Mouse (Mus musculus) embryonic facial prominence, embryonic 14.5 days (tissue): ENCODE data around the gene Smim7. TPM values are rescaled to one million over a fixed set of nuclear protein-coding genes. Genes with fewer than 3 reads are reported as not detected.
A peak's percentile ranks its signal among the peaks of the same experiment; 100 is the strongest.

ENCODE experiments used
- ATAC-seq: fragments of 200-750 bp; cut with Nextera tagmentation; 2 replicates; pipeline ENCODE4 v1.8.0; 2017; ENCODE audit warnings: low read depth, moderate number of reproducible peaks, moderate TSS enrichment
- DNase-seq: peaks from one replicate; pipeline ENCODE4 v3.0.0-alpha.2; 2015; ENCODE audit warnings: low spot score
- H3K27ac ChIP-seq: fragments of 300-500 bp; sonication (generic); replicated peaks from 2 replicates; pipeline ENCODE4 v1.5.1; 2014; ENCODE audit warnings: low read depth, mild to moderate bottlenecking, low read length, moderate library complexity
- H3K27me3 ChIP-seq: fragments of 300-500 bp; sonication (generic); replicated peaks from 2 replicates; pipeline ENCODE4 v1.6.1; 2014; ENCODE audit warnings: low read length; ENCODE audit not compliant: control insufficient read depth, insufficient read depth
- H3K36me3 ChIP-seq: fragments of 300-500 bp; sonication (generic); 2 replicates; pipeline ENCODE4 v1.6.1; 2014; ENCODE audit warnings: low read length, mixed read lengths; ENCODE audit not compliant: control insufficient read depth, insufficient read depth
- H3K4me1 ChIP-seq: fragments of 300-500 bp; sonication (generic); 2 replicates; pipeline ENCODE4 v1.6.1; 2014; ENCODE audit warnings: antibody characterized with exemption, low read length; ENCODE audit not compliant: control insufficient read depth, insufficient read depth
- H3K4me2 ChIP-seq: fragments of 300-500 bp; sonication (generic); 2 replicates; pipeline ENCODE4 v1.6.1; 2014; ENCODE audit warnings: low read depth, mild to moderate bottlenecking, low read length, moderate library complexity, mixed read lengths
- H3K4me3 ChIP-seq: fragments of 300-500 bp; sonication (generic); 2 replicates; pipeline ENCODE4 v1.5.1; 2014; ENCODE audit warnings: low read depth, mild to moderate bottlenecking, low read length
- H3K9ac ChIP-seq: fragments of 300-500 bp; sonication (generic); 2 replicates; pipeline ENCODE4 v1.6.1; 2014; ENCODE audit warnings: low read depth, mild to moderate bottlenecking, low read length, moderate library complexity, mixed read lengths
- H3K9me3 ChIP-seq: fragments of 300-500 bp; sonication (generic); 2 replicates; pipeline ENCODE4 v1.6.1; 2016; ENCODE audit warnings: low read length; ENCODE audit not compliant: control insufficient read depth
- WGBS: fragments of 180-500 bp; shearing (Covaris S2); extraction: QIAGEN DNeasy Blood & Tissue Kit; methylation state at CpG from one replicate; pipeline ENCODE4 v1.1.7; 2014; 5-methylcytosine and 5-hydroxymethylcytosine counted together
- polyA plus RNA-seq: library from polyadenylated mRNA; unstranded; fragments of >200 nt; fragmentation: Nextera tagmentation; extraction: Ambion mirVana; gene quantifications from 2 replicates; pipeline ENCODE4 v1.2.1, GENCODE M21; 2014

Smim7 gene
- polyA plus RNA-seq, result 100 and 113 TPM in 2 replicates

GRCm38 (mm10) chr8:72570633-72571610 is at the start of gene Smim7:
Gene Smim7 (minus strand): TSS chr8:72571088.
- ATAC-seq, result peak; percentile 97
- Histone ChIP-seq H3K4me1 (peaks cover 8% of the 10 kb centered on the region), H3K4me3 (peak within 1 kb of the TSS; percentile 70), H3K36me3 (peaks cover 38% of the 10 kb centered on the region), H3K27me3 (no peaks in the 10 kb centered on the region), H3K9ac (peak within 1 kb of the TSS; percentile 80), H3K27ac (peak within 1 kb of the TSS; percentile 95), H3K4me2 (peak within 1 kb of the TSS; percentile 73), H3K9me3 (no peaks in the 10 kb centered on the region)
- WGBS, result 0% methylated on average over 39 of the region's 52 CpGs
- peak; percentile 99 for DNase-seq

DNA sequence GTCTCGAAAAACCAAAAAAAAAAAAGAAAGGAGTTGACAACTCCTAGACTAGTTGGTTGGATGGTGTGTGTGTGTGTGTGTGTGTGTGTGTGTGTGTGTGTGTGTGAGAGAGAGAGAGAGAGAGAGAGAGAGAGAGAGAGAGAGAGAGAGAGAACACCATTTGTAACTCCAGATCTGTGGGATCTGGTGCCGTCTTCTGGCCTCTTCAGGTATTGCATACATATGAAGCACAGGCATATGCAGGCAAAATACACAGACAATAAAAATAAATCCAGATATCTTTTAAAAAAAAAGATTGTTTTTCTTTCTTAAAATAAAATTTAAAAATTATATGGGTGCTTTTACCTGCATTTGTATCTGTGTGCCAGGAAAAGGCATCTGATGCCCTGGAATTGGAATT is 19.3 kb upstream of the Smim7 start:
- 0 out of 2 replicates have a peak, but pooled peaks cover 3% of the 10 kb centered on the region for H3K36me3 ChIP-seq
- H3K9me3 ChIP-seq, result no peaks in the 10 kb centered on the region
- H3K27ac ChIP-seq, result no peak overlapping the region
- ATAC-seq (no peak), DNase-seq (no peak)
- H3K4me2 ChIP-seq, result no peak overlapping the region
- no peak overlapping the region for H3K4me3 ChIP-seq
- WGBS, result 60% methylated on average over 2 of the region's 2 CpGs
- H3K9ac ChIP-seq, result no peak overlapping the region
- no peaks in the 10 kb centered on the region for H3K27me3 ChIP-seq
- H3K4me1 ChIP-seq, result no peaks in the 10 kb centered on the region

GRCm38 (mm10) chr8:72589286-72589685 is 18.4 kb upstream of the Smim7 start:
- H3K27ac ChIP-seq, result no peak overlapping the region
- no peak overlapping the region for H3K9ac ChIP-seq
- no peaks in the 10 kb centered on the region for H3K27me3 ChIP-seq
- DNase-seq, result peak; percentile 40
- H3K9me3 ChIP-seq, result no peaks in the 10 kb centered on the region
- H3K4me1 ChIP-seq, result no peaks in the 10 kb centered on the region
- no peak overlapping the region for H3K4me3 ChIP-seq
- 0 out of 2 replicates have a peak, but pooled peaks cover 3% of the 10 kb centered on the region for H3K36me3 ChIP-seq
- 47% methylated on average over 7 of the region's 7 CpGs for WGBS
- ATAC-seq, result peak; percentile 44
- no peak overlapping the region for H3K4me2 ChIP-seq

DNA sequence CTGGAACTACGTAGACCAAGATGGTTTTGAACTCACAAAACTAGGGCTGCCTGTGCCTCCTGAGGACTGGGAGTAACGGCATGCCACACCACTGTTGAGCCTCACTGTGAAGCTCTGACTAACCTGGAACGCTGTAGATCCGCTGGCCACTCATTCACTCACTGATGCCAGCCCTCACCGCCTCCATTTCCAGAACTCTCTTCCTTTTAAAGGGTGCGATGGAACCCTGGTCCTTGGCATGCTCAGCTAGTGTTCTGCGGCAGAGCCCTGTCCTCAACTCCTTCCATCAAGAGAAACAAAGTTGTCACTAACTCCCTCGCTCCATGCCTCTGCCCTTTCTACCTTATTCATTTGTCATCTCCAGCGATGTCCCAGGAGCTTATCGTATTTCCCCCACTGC is 18.0 kb upstream of the Smim7 start:
- DNase-seq, result no peak
- Histone ChIP-seq H3K4me3 (no peak overlapping the region), H3K9ac (no peak overlapping the region), H3K9me3 (no peaks in the 10 kb centered on the region), H3K27me3 (no peaks in the 10 kb centered on the region), H3K4me2 (no peak overlapping the region), H3K27ac (no peak overlapping the region), H3K36me3 (0 out of 2 replicates have a peak, but pooled peaks cover 3% of the 10 kb centered on the region), H3K4me1 (no peaks in the 10 kb centered on the region)
- 83% methylated on average over 10 of the region's 10 CpGs for WGBS
- ATAC-seq, result no peak

- Histone ChIP-seq H3K4me1 (no peaks in the 10 kb centered on the region), H3K27me3 (no peaks in the 10 kb centered on the region), H3K4me2 (no peak overlapping the region), H3K4me3 (no peak overlapping the region), H3K9ac (no peak overlapping the region), H3K27ac (no peak overlapping the region), H3K9me3 (no peaks in the 10 kb centered on the region), H3K36me3 (0 out of 2 replicates have a peak, but pooled peaks cover 3% of the 10 kb centered on the region)
- WGBS, result 66% methylated on average over 6 of the region's 6 CpGs
- DNase-seq (peak; percentile 26), ATAC-seq (no peak)
Measured at GRCm38 (mm10) chr8:72587806-72588205, 16.9 kb upstream of the Smim7 start.

GRCm38 (mm10) chr8:72584390-72584789 is 13.5 kb upstream of the Smim7 start:
- 75% methylated on average over 6 of the region's 6 CpGs for WGBS

GRCm38 (mm10) chr8:72583056-72583771 is 12.3 kb upstream of the Smim7 start:
- Histone ChIP-seq H3K9ac (no peak overlapping the region), H3K27me3 (no peaks in the 10 kb centered on the region), H3K4me3 (no peak overlapping the region), H3K27ac (no peak overlapping the region), H3K9me3 (no peaks in the 10 kb centered on the region), H3K4me1 (no peaks in the 10 kb centered on the region), H3K4me2 (no peak overlapping the region), H3K36me3 (0 out of 2 replicates have a peak, but pooled peaks cover 3% of the 10 kb centered on the region)
- DNase-seq (peak; percentile 65), ATAC-seq (no peak)
- 74% methylated on average over 7 of the region's 7 CpGs for WGBS

More at GRCm38 (mm10) chr8:72584390-72584789, 13.5 kb upstream of the Smim7 start:
- Histone ChIP-seq H3K9ac (no peak overlapping the region), H3K4me3 (no peak overlapping the region), H3K4me2 (no peak overlapping the region), H3K36me3 (0 out of 2 replicates have a peak, but pooled peaks cover 3% of the 10 kb centered on the region), H3K27ac (no peak overlapping the region), H3K9me3 (no peaks in the 10 kb centered on the region), H3K4me1 (no peaks in the 10 kb centered on the region), H3K27me3 (no peaks in the 10 kb centered on the region)
- peak; percentile 13; the same call in 1 of the 2 replicates for ATAC-seq
- peak; percentile 45 for DNase-seq

DNA sequence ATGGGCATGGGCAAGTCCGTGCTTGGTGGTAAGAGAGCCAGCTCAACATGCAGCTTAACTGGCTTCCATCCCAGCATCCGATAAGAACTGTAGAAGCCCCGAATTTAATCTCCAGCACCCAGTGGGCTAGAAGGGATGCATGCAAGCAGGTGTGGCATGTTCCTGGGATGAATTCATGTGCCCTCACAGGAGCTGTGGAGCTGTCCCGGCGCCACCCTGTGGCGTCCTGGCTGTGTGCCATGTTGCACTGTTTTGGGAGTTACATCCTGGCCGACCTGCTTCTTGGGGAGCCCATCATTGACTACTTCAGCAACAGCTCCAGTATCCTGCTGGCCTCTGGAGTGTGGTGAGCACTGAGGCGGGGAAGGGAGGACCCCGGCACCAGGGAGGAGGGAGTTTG is 8.5 kb upstream of the Smim7 start:
- Histone ChIP-seq H3K36me3 (no peaks in the 10 kb centered on the region), H3K9me3 (no peaks in the 10 kb centered on the region), H3K4me1 (no peaks in the 10 kb centered on the region), H3K4me3 (no peak overlapping the region), H3K9ac (no peak overlapping the region), H3K27me3 (no peaks in the 10 kb centered on the region), H3K27ac (no peak overlapping the region), H3K4me2 (no peak overlapping the region)
- ATAC-seq (no peak), DNase-seq (no peak)
- 72% methylated on average over 8 of the region's 9 CpGs for WGBS
